Mouse (Mus musculus): ENCODE measurements at regions not wholly inside any gene's neighbourhood (a gene's known extent, or its start where the extent isn't known, plus 50 kb on each side); places are given as distances from the start of the nearest gene placed in this dataset.

- Histone ChIP-seq H3K4me1 (ENCODE audit: control insufficient read depth, insufficient read depth, low read length) (no peaks in the 10 kb centered on the region), H3K4me3 (ENCODE audit: low read length) (no peak overlapping the region), H3K27me3 (ENCODE audit: control insufficient read depth, insufficient read depth, low read length) (no peaks in the 10 kb centered on the region), H3K9me3 (ENCODE audit: control insufficient read depth, low read length) (0 out of 2 replicates have a peak, but pooled peaks cover 3% of the 10 kb centered on the region), H3K9ac (ENCODE audit: low read depth, low read length) (no peak overlapping the region), H3K36me3 (ENCODE audit: control insufficient read depth, insufficient read depth, low read length) (no peaks in the 10 kb centered on the region), H3K27ac (ENCODE audit: low read depth, low read length) (no peak overlapping the region), H3K4me2 (replicated peaks; ENCODE audit: low read depth, low read length) (no peak overlapping the region)
- WGBS = 63% methylated on average over 20 of the region's 20 CpGs
- ATAC-seq (ENCODE audit: low FRiP score, low TSS enrichment) = no peak
Measured at GRCm38 (mm10) chr5:119265149-119265890, 405.1 kb upstream of the Tbx3 start.

- Histone ChIP-seq H3K36me3 (ENCODE audit: control insufficient read depth, insufficient read depth, low read length) (no peaks in the 10 kb centered on the region), H3K27ac (ENCODE audit: low read depth, low read length) (no peak overlapping the region), H3K27me3 (ENCODE audit: control insufficient read depth, insufficient read depth, low read length) (no peaks in the 10 kb centered on the region), H3K4me3 (ENCODE audit: low read length) (no peak overlapping the region), H3K4me2 (replicated peaks; ENCODE audit: low read depth, low read length) (no peak overlapping the region), H3K9me3 (ENCODE audit: control insufficient read depth, low read length) (0 out of 2 replicates have a peak, but pooled peaks cover 3% of the 10 kb centered on the region), H3K9ac (ENCODE audit: low read depth, low read length) (no peak overlapping the region), H3K4me1 (ENCODE audit: control insufficient read depth, insufficient read depth, low read length) (no peaks in the 10 kb centered on the region)
- WGBS = 47% methylated on average over 26 of the region's 26 CpGs
- peak; percentile 60; the same call in 1 of the 2 replicates for ATAC-seq (ENCODE audit: low FRiP score, low TSS enrichment)
Measured at GRCm38 (mm10) chr5:119271234-119271852, 399.1 kb upstream of the Tbx3 start.

GRCm38 (mm10) chr5:119273203-119273602 is 397.3 kb upstream of the Tbx3 start:
- Histone ChIP-seq H3K27ac (ENCODE audit: low read depth, low read length) (no peak overlapping the region), H3K4me3 (ENCODE audit: low read length) (no peak overlapping the region), H3K36me3 (ENCODE audit: control insufficient read depth, insufficient read depth, low read length) (no peaks in the 10 kb centered on the region), H3K4me2 (replicated peaks; ENCODE audit: low read depth, low read length) (no peak overlapping the region), H3K9me3 (ENCODE audit: control insufficient read depth, low read length) (no peaks in the 10 kb centered on the region), H3K9ac (ENCODE audit: low read depth, low read length) (no peak overlapping the region), H3K4me1 (ENCODE audit: control insufficient read depth, insufficient read depth, low read length) (no peaks in the 10 kb centered on the region), H3K27me3 (ENCODE audit: control insufficient read depth, insufficient read depth, low read length) (no peaks in the 10 kb centered on the region)
- 84% methylated on average over 7 of the region's 7 CpGs for WGBS
- ATAC-seq (ENCODE audit: low FRiP score, low TSS enrichment) = no peak

GRCm38 (mm10) chr5:119273615-119274014 is 396.9 kb upstream of the Tbx3 start:
- Histone ChIP-seq H3K4me2 (replicated peaks; ENCODE audit: low read depth, low read length) (no peak overlapping the region), H3K9ac (ENCODE audit: low read depth, low read length) (no peak overlapping the region), H3K27ac (ENCODE audit: low read depth, low read length) (no peak overlapping the region), H3K9me3 (ENCODE audit: control insufficient read depth, low read length) (no peaks in the 10 kb centered on the region), H3K4me1 (ENCODE audit: control insufficient read depth, insufficient read depth, low read length) (no peaks in the 10 kb centered on the region), H3K4me3 (ENCODE audit: low read length) (no peak overlapping the region), H3K36me3 (ENCODE audit: control insufficient read depth, insufficient read depth, low read length) (no peaks in the 10 kb centered on the region), H3K27me3 (ENCODE audit: control insufficient read depth, insufficient read depth, low read length) (no peaks in the 10 kb centered on the region)
- 72% methylated on average over 3 of the region's 3 CpGs for WGBS
- no peak for ATAC-seq (ENCODE audit: low FRiP score, low TSS enrichment)

- Histone ChIP-seq H3K27ac (ENCODE audit: low read depth, low read length) (no peak overlapping the region), H3K27me3 (ENCODE audit: control insufficient read depth, insufficient read depth, low read length) (no peaks in the 10 kb centered on the region), H3K9me3 (ENCODE audit: control insufficient read depth, low read length) (no peaks in the 10 kb centered on the region), H3K4me1 (ENCODE audit: control insufficient read depth, insufficient read depth, low read length) (no peaks in the 10 kb centered on the region), H3K4me2 (replicated peaks; ENCODE audit: low read depth, low read length) (no peak overlapping the region), H3K9ac (ENCODE audit: low read depth, low read length) (no peak overlapping the region), H3K36me3 (ENCODE audit: control insufficient read depth, insufficient read depth, low read length) (no peaks in the 10 kb centered on the region), H3K4me3 (ENCODE audit: low read length) (no peak overlapping the region)
- ATAC-seq (ENCODE audit: low FRiP score, low TSS enrichment) = no peak
- WGBS = 85% methylated on average over 7 of the region's 7 CpGs
Measured at GRCm38 (mm10) chr5:119274817-119275494, 395.5 kb upstream of the Tbx3 start.

- Histone ChIP-seq H3K4me3 (ENCODE audit: low read length) (no peak overlapping the region), H3K36me3 (ENCODE audit: control insufficient read depth, insufficient read depth, low read length) (no peaks in the 10 kb centered on the region), H3K27ac (ENCODE audit: low read depth, low read length) (no peak overlapping the region), H3K4me1 (ENCODE audit: control insufficient read depth, insufficient read depth, low read length) (no peaks in the 10 kb centered on the region), H3K9ac (ENCODE audit: low read depth, low read length) (no peak overlapping the region), H3K4me2 (replicated peaks; ENCODE audit: low read depth, low read length) (no peak overlapping the region), H3K27me3 (ENCODE audit: control insufficient read depth, insufficient read depth, low read length) (no peaks in the 10 kb centered on the region), H3K9me3 (ENCODE audit: control insufficient read depth, low read length) (no peaks in the 10 kb centered on the region)
- WGBS = 72% methylated on average over 6 of the region's 6 CpGs
- ATAC-seq (ENCODE audit: low FRiP score, low TSS enrichment) = no peak
Measured at GRCm38 (mm10) chr5:119280146-119280545, 390.3 kb upstream of the Tbx3 start.

GRCm38 (mm10) chr5:119289808-119290207 is 380.7 kb upstream of the Tbx3 start:
- 0 out of 2 replicates have a peak, but pooled peaks cover 6% of the 10 kb centered on the region for H3K4me1 ChIP-seq (ENCODE audit: control insufficient read depth, insufficient read depth, low read length)
- no peak overlapping the region for H3K4me3 ChIP-seq (ENCODE audit: low read length)
- no peak overlapping the region for H3K9ac ChIP-seq (ENCODE audit: low read depth, low read length)
- ATAC-seq (ENCODE audit: low FRiP score, low TSS enrichment) = no peak
- H3K4me2 ChIP-seq (replicated peaks; ENCODE audit: low read depth, low read length) = no peak overlapping the region
- peaks cover 3% of the 10 kb centered on the region; the same call in 1 of the 2 replicates for H3K9me3 ChIP-seq (ENCODE audit: control insufficient read depth, low read length)
- no peaks in the 10 kb centered on the region for H3K27me3 ChIP-seq (ENCODE audit: control insufficient read depth, insufficient read depth, low read length)
- H3K36me3 ChIP-seq (ENCODE audit: control insufficient read depth, insufficient read depth, low read length) = no peaks in the 10 kb centered on the region
- H3K27ac ChIP-seq (ENCODE audit: low read depth, low read length) = no peak overlapping the region
- 18% methylated on average over 5 of the region's 5 CpGs for WGBS

- WGBS = 72% methylated on average over 9 of the region's 9 CpGs
- 0 out of 2 replicates have a peak, but pooled peaks cover 6% of the 10 kb centered on the region for H3K4me1 ChIP-seq (ENCODE audit: control insufficient read depth, insufficient read depth, low read length)
- no peaks in the 10 kb centered on the region for H3K27me3 ChIP-seq (ENCODE audit: control insufficient read depth, insufficient read depth, low read length)
- H3K36me3 ChIP-seq (ENCODE audit: control insufficient read depth, insufficient read depth, low read length) = no peaks in the 10 kb centered on the region
- no peak overlapping the region for H3K9ac ChIP-seq (ENCODE audit: low read depth, low read length)
- no peak overlapping the region for H3K4me3 ChIP-seq (ENCODE audit: low read length)
- H3K9me3 ChIP-seq (ENCODE audit: control insufficient read depth, low read length) = peaks cover 3% of the 10 kb centered on the region; the same call in 1 of the 2 replicates
- H3K27ac ChIP-seq (ENCODE audit: low read depth, low read length) = no peak overlapping the region
- ATAC-seq (ENCODE audit: low FRiP score, low TSS enrichment) = no peak
- H3K4me2 ChIP-seq (replicated peaks; ENCODE audit: low read depth, low read length) = no peak overlapping the region
Measured at GRCm38 (mm10) chr5:119292323-119292722, 378.1 kb upstream of the Tbx3 start.

GRCm38 (mm10) chr5:119292889-119293288 is 377.6 kb upstream of the Tbx3 start:
- Histone ChIP-seq H3K9ac (ENCODE audit: low read depth, low read length) (no peak overlapping the region), H3K4me2 (replicated peaks; ENCODE audit: low read depth, low read length) (no peak overlapping the region), H3K4me1 (ENCODE audit: control insufficient read depth, insufficient read depth, low read length) (0 out of 2 replicates have a peak, but pooled peaks cover 6% of the 10 kb centered on the region), H3K27ac (ENCODE audit: low read depth, low read length) (no peak overlapping the region), H3K27me3 (ENCODE audit: control insufficient read depth, insufficient read depth, low read length) (no peaks in the 10 kb centered on the region), H3K36me3 (ENCODE audit: control insufficient read depth, insufficient read depth, low read length) (no peaks in the 10 kb centered on the region), H3K4me3 (ENCODE audit: low read length) (no peak overlapping the region), H3K9me3 (ENCODE audit: control insufficient read depth, low read length) (peaks cover 3% of the 10 kb centered on the region; the same call in 1 of the 2 replicates)
- WGBS = 88% methylated on average over 1 of the region's 1 CpGs
- ATAC-seq (ENCODE audit: low FRiP score, low TSS enrichment) = no peak

Measured in kidney, embryonic 14.5 days (tissue).